Mouse (Mus musculus) limb, embryonic 15.5 days (tissue): ENCODE results near the gene Ifi27. TPM values are rescaled to one million over a fixed set of nuclear protein-coding genes. Genes with fewer than 3 reads are reported as not detected.
"Not testable (repeated sequence)": the region's sequence is repeated elsewhere in the genome, so short reads cannot be mapped to it uniquely, and the experiment has no call there.

Source experiments
- ATAC-seq: fragments of 200-750 bp; cut with Nextera tagmentation; 2 replicates; pipeline ENCODE4 v1.8.0; 2017; ENCODE audit warnings: low read depth, moderate TSS enrichment; ENCODE audit not compliant: insufficient number of reproducible peaks, low FRiP score, low TSS enrichment
- H3K27ac ChIP-seq: fragments of 300-500 bp; sonication (generic); 2 replicates; pipeline ENCODE4 v1.5.1; 2015; ENCODE audit warnings: moderate library complexity, mild to moderate bottlenecking, inconsistent platforms
- H3K27me3 ChIP-seq: fragments of 300-500 bp; sonication (generic); 2 replicates; pipeline ENCODE4 v1.6.1; 2015; ENCODE audit warnings: inconsistent platforms
- H3K36me3 ChIP-seq: fragments of 300-500 bp; sonication (generic); 2 replicates; pipeline ENCODE4 v1.6.1; 2015; ENCODE audit warnings: inconsistent platforms
- H3K4me1 ChIP-seq: fragments of 300-500 bp; sonication (generic); 2 replicates; pipeline ENCODE4 v1.6.1; 2015; ENCODE audit warnings: inconsistent platforms
- H3K4me2 ChIP-seq: fragments of 300-500 bp; sonication (generic); 2 replicates; pipeline ENCODE4 v1.6.1; 2015; ENCODE audit warnings: mild to moderate bottlenecking, inconsistent platforms
- H3K4me3 ChIP-seq: fragments of 300-500 bp; sonication (generic); 2 replicates; pipeline ENCODE4 v1.5.1; 2015; ENCODE audit warnings: mild to moderate bottlenecking, inconsistent platforms
- H3K9ac ChIP-seq: fragments of 300-500 bp; sonication (generic); 2 replicates; pipeline ENCODE4 v1.6.1; 2015; ENCODE audit warnings: inconsistent platforms
- H3K9me3 ChIP-seq: fragments of 300-500 bp; sonication (generic); 2 replicates; pipeline ENCODE4 v1.6.1; 2016; ENCODE audit warnings: inconsistent platforms
- WGBS: fragments of 180-500 bp; shearing (Covaris S2); methylation state at CpG from one replicate; pipeline ENCODE4 v1.1.7; 2015; 5-methylcytosine and 5-hydroxymethylcytosine counted together
- polyA plus RNA-seq: library from polyadenylated mRNA; unstranded; fragments of >200 nt; fragmentation: Nextera tagmentation; extraction: Ambion mirVana; gene quantifications from 2 replicates; pipeline ENCODE4 v1.2.1, GENCODE M21; 2015

The Ifi27 gene
- polyA plus RNA-seq, 1 experiment from 2014 or later = 62.4 TPM

DNA sequence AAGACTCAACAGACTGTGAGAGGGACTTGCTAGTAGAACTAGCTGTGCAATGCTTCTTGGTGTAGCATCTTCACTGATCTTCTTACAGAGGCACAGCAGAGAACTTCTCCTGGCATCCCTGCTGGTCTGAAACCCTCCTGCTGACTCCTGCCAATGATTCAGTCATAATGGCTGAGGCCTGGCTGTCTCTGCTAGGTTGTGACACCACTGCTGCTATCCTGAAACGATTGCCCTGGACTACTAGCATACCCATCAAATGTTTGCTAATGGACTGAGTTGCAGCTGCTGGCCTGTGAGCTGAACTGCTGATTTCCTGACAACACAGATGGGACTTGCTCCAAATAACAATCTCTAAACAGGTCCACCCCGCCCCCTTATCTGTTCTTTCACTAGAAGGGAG lies 40.5 kb downstream of the Ifi27 start:
- no peak overlapping the region for H3K4me2 ChIP-seq
- H3K27ac ChIP-seq = no peak overlapping the region
- no peaks in the 10 kb centered on the region for H3K36me3 ChIP-seq
- no peak for ATAC-seq
- H3K4me3 ChIP-seq = no peak overlapping the region
- H3K27me3 ChIP-seq = no peaks in the 10 kb centered on the region
- no peaks in the 10 kb centered on the region for H3K9me3 ChIP-seq
- no peak overlapping the region for H3K9ac ChIP-seq
- H3K4me1 ChIP-seq = no peaks in the 10 kb centered on the region
- 34% methylated on average over 2 of the region's 2 CpGs for WGBS

DNA sequence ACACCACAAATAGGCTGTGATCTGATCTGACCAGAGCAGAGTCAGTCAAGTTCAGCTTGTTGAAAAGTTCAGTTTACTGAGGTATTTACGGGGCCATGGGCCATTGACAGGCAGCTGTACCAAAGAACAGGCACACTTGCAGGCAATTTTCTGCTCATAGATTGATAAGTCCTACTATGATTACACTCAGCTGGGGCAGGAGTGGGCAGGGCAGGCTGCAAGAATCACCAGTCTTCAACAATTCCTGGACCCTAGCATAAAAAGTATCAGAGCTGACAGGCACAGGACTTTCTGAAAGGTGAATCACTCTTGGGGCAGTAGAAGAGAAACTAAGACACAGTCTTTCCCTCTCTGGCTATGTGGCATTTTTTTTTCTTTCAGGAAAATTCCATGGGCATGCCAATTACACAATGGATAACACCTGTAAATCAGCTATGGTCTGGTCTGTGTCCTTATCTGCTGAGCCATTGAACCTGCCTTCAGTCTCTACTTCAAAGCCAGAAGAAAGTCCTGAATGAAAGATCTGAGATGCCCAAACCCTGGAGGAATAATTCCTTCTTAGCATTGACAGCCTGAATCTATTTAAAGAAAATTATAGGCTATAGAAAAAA lies 42.9 kb downstream of the Ifi27 start:
- no peaks in the 10 kb centered on the region for H3K9me3 ChIP-seq
- H3K4me1 ChIP-seq = no peaks in the 10 kb centered on the region
- H3K9ac ChIP-seq = no peak overlapping the region
- H3K4me3 ChIP-seq = no peak overlapping the region
- no peak for ATAC-seq
- no peaks in the 10 kb centered on the region for H3K27me3 ChIP-seq
- no peaks in the 10 kb centered on the region for H3K36me3 ChIP-seq
- no peak overlapping the region for H3K4me2 ChIP-seq
- H3K27ac ChIP-seq = no peak overlapping the region
- WGBS = 52% methylated on average over 1 of the region's 1 CpGs

DNA sequence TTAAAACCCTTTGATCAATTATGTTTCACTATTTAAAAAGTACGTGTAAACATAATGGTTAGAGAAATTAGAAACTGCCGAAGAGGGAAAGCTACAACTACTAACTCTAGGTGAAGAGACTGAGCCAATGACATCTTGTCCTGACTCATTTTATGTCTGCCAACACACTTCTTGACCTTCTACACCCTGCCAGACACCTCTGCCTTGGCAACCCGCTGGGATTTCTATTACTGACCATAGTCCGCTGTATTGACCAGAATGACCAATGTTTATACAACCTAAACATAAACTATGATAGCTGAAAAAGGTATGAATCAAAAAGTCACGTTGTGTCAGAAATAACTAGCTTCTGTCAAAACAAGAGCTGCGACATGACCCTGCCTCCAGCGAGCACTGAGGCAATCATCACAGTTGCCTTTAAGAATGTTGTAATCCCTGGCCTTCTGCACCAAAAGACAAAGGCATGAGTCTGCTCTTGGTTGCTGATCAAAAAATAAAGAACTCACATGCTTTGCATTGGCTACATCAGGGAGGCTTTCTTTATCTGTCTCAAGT lies 43.5 kb downstream of the Ifi27 start:
- no peaks in the 10 kb centered on the region for H3K36me3 ChIP-seq
- no peaks in the 10 kb centered on the region for H3K4me1 ChIP-seq
- no peak overlapping the region for H3K27ac ChIP-seq
- H3K9ac ChIP-seq = no peak overlapping the region
- 72% methylated on average over 7 of the region's 7 CpGs for WGBS
- H3K4me2 ChIP-seq = no peak overlapping the region
- no peak for ATAC-seq
- no peaks in the 10 kb centered on the region for H3K9me3 ChIP-seq
- no peaks in the 10 kb centered on the region for H3K27me3 ChIP-seq
- H3K4me3 ChIP-seq = no peak overlapping the region

DNA sequence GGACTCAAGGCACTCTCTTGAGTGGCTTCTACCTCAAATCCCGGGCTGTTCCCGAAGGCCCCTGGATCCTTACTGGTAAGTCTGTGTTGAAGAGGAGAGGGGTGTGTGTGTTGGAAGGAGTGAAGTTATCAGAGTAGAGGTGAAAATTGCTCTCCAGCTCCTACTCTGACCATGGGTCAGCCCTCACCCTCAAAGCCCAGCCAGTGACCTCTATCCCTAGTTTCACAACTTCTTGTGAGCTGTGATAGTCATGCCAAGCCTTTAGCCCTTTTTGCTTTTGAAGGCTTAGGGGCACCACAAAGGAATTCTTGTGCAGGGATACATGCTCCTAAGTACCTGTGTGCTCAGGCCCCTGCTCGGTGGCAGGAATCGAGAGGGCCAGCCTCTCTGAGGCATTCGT lies 47.7 kb downstream of the Ifi27 start:
- no peaks in the 10 kb centered on the region for H3K27me3 ChIP-seq
- no peak for ATAC-seq
- H3K9me3 ChIP-seq = no peaks in the 10 kb centered on the region
- H3K4me1 ChIP-seq = no peaks in the 10 kb centered on the region
- H3K4me3 ChIP-seq = no peak overlapping the region
- no peak overlapping the region for H3K4me2 ChIP-seq
- no peak overlapping the region for H3K27ac ChIP-seq
- no peaks in the 10 kb centered on the region for H3K36me3 ChIP-seq
- WGBS = 74% methylated on average over 5 of the region's 5 CpGs
- no peak overlapping the region for H3K9ac ChIP-seq

DNA sequence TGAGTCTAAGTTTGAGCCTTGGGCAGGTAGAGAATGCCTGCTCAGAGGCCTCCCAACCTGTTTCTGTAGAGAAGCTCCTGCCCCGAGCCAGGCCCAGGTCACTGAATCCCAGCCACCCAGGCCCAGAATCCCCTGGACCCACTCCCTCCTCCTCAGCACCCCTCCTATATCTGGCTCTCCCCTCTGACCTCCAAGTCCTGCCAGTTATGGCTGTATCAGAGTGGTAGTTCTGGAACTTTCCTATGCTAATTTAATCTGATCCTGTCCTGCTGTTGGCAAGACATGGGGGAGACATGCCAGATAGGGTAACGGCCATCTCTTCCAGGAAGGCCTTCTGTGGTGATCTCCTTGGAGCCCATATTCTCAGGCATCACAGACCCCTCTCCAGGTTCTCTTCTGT lies 48.8 kb downstream of the Ifi27 start:
- no peak for ATAC-seq
- H3K9ac ChIP-seq = no peak overlapping the region

DNA sequence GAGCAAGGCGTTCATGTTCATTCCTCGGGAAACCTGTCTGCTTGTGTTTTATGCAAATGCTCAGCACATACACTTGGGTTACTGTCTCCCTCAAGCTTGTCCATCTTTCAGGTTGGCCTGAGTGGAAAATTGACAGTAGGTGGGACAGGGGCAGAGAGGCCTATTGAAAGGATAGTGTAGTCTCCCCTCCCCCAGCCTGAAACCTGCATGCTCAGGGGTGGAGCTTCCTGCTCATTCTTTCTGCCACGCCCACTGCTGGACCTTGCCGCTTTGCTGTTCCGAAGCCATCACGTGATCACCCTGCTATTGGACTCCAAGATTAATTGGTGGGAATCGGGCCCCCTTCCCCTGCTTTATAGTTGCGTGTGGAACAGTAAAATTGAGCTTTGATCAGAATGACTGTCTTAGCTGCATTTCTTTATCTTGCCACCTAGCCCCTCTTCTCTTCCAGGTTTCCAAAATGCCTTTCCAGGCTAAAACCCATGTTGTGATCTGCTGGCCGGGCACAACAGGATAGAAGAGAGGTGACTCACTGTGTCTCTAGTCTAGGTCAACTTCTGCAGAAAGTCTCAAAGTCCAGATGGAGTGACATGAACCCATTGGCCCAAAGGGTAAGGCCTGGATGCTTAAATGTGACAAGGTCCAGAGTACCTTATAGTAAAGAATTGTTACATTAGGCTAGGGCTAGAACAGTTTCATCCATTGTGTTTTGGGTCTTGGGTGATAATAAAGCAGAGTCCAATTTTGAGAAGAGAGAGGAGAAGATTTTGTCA lies 50.4 kb downstream of the Ifi27 start:
- H3K4me1 ChIP-seq, H3K4me2 ChIP-seq, H3K4me3 ChIP-seq, H3K9me3 ChIP-seq, H3K27ac ChIP-seq, H3K36me3 ChIP-seq, H3K9ac ChIP-seq, ATAC-seq, H3K27me3 ChIP-seq: not testable (repeated sequence)
- 59% methylated on average over 9 of the region's 9 CpGs for whole genome bisulfite sequencing

More for the DNA sequence above, 48.8 kb downstream of the Ifi27 start:
- WGBS = 74% methylated on average over 2 of the region's 2 CpGs
- Histone ChIP-seq H3K36me3 (no peaks in the 10 kb centered on the region), H3K9me3 (no peaks in the 10 kb centered on the region), H3K4me3 (no peak overlapping the region), H3K27me3 (no peaks in the 10 kb centered on the region), H3K4me1 (no peaks in the 10 kb centered on the region), H3K27ac (no peak overlapping the region), H3K4me2 (no peak overlapping the region)

DNA sequence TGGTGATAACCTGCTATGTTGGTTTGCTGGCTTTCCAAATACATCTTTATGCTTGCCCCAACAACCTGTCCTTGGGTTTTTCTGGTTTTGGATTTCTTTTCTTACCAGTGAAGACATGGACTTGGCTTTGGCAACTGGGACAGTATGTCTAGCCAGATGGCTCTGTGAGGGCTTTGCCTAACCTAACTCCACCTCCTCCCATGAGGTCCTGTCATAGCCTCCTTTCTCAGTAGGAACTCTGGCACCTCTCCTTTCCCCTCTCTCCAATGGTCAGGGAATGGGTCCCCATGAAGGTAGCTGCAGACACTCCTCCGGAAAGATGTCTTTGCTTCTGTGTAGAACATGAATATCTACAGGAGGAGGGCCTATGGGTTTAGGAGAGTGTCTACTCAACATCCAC lies 52.7 kb downstream of the Ifi27 start:
- H3K4me2 ChIP-seq = no peak overlapping the region
- H3K36me3 ChIP-seq = no peaks in the 10 kb centered on the region
- no peak overlapping the region for H3K4me3 ChIP-seq
- no peak overlapping the region for H3K27ac ChIP-seq
- no peaks in the 10 kb centered on the region for H3K4me1 ChIP-seq
- no peaks in the 10 kb centered on the region for H3K27me3 ChIP-seq
- no peak overlapping the region for H3K9ac ChIP-seq
- ATAC-seq = no peak
- no peaks in the 10 kb centered on the region for H3K9me3 ChIP-seq
- WGBS = 81% methylated on average over 1 of the region's 1 CpGs

DNA sequence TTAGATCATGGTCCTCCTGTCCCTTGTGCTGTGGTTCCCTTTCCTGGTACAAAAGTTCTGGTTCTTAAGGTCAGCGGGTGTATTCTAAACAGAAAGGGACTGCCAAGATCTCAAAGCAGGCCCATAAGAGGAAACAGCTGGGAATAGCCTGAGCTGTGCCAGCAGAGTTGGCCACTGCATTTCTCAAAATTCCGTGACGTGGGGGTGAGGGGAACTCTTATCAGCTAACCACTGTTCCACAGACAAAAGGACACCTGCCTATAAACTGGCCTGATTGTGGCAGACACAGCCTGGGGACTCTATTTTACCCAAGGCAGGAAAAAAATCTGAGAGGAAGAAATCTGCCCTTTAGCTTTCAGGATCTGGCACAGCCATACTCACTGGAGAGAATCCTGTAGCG lies 53.3 kb downstream of the Ifi27 start:
- Histone ChIP-seq H3K9me3 (no peaks in the 10 kb centered on the region), H3K27ac (no peak overlapping the region), H3K4me2 (no peak overlapping the region), H3K9ac (no peak overlapping the region), H3K4me1 (no peaks in the 10 kb centered on the region), H3K27me3 (no peaks in the 10 kb centered on the region), H3K4me3 (no peak overlapping the region), H3K36me3 (no peaks in the 10 kb centered on the region)
- 62% methylated on average over 4 of the region's 4 CpGs for WGBS
- no peak for ATAC-seq

DNA sequence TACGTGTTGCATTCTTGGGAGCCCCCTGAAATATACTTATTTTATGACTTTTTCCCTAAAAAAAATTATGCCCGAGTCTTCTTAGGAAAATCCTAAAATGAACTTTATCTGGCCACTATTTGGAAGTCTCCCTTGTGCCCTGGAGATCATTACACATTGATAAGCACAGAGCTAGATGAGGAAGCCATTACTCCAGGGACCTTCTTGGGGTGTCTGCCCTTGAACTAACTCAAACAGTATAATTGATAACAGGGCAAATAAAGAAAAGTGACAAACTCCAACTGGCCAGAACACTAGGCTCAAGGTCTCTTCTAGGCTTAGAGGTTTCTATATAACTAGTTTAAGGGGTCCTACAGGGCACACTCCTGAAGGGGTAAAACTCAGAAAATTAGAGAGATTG lies 53.7 kb downstream of the Ifi27 start:
- Histone ChIP-seq H3K27ac (no peak overlapping the region), H3K4me2 (no peak overlapping the region), H3K9ac (no peak overlapping the region), H3K4me1 (no peaks in the 10 kb centered on the region), H3K4me3 (no peak overlapping the region), H3K27me3 (no peaks in the 10 kb centered on the region), H3K9me3 (no peaks in the 10 kb centered on the region), H3K36me3 (no peaks in the 10 kb centered on the region)
- ATAC-seq = no peak
- WGBS = 56% methylated on average over 2 of the region's 2 CpGs

Other genes starting within 250 kb of the Ifi27 start
- 0.22 and 0.40 TPM in 2 replicates for gene Prima1, start 192.1 kb upstream of the Ifi27 start, polyA plus RNA-seq
- gene Fam181a, start 123.2 kb upstream of the Ifi27 start, polyA plus RNA-seq = not detected in 2 replicates
- 5.9 and 18.6 TPM in 2 replicates for gene Asb2, start 78.2 kb upstream of the Ifi27 start, polyA plus RNA-seq
- gene Otub2, start 45.5 kb upstream of the Ifi27 start, polyA plus RNA-seq = 9.8 and 10.8 TPM in 2 replicates
- gene 9330161L09Rik, start 26.4 kb upstream of the Ifi27 start, polyA plus RNA-seq = 0.29 and 0.30 TPM in 2 replicates
- gene Ddx24, start 8.4 kb upstream of the Ifi27 start, polyA plus RNA-seq = 91.4 and 94.7 TPM in 2 replicates
- gene Ifi27l2a, start 9.5 kb downstream of the Ifi27 start, polyA plus RNA-seq = 11.1 and 14.3 TPM in 2 replicates
- gene Ifi27l2b, start 23.0 kb downstream of the Ifi27 start, polyA plus RNA-seq = not detected in 2 replicates
- 0.36 and 0.67 TPM in 2 replicates for gene Ppp4r4, start 98.1 kb downstream of the Ifi27 start, polyA plus RNA-seq
- gene Serpina10, start 197.2 kb downstream of the Ifi27 start, polyA plus RNA-seq = 0.23 TPM in 1 of 2 replicates, not detected in the other
- 0.77 and 4.1 TPM in 2 replicates for gene Serpina6, start 223.0 kb downstream of the Ifi27 start, polyA plus RNA-seq
- not detected in 2 replicates for gene Serpina16, start 241.9 kb downstream of the Ifi27 start, polyA plus RNA-seq